Mouse (Mus musculus) hindbrain, postnatal 0 days (tissue): ENCODE measurements around the gene Gipc2. TPM values are rescaled to one million over a fixed set of nuclear protein-coding genes. Genes with fewer than 3 reads are reported as not detected.
"Not testable (repeated sequence)": the region's sequence is repeated elsewhere in the genome, so short reads cannot be mapped to it uniquely, and the experiment has no call there.

Experiments used
- ATAC-seq: fragments of 200-750 bp; cut with Nextera tagmentation; 2 replicates; pipeline ENCODE4 v1.8.0; 2017; ENCODE audit warnings: mild to moderate bottlenecking, moderate TSS enrichment, moderate library complexity
- DNase-seq: peaks from one replicate; pipeline ENCODE4 v3.0.0-alpha.2; 2015; ENCODE audit warnings: low spot score
- H3K27ac ChIP-seq: fragments of 300-500 bp; sonication (generic); 2 replicates; pipeline ENCODE4 v1.5.1; 2014; ENCODE audit warnings: mild to moderate bottlenecking
- H3K27me3 ChIP-seq: fragments of 300-500 bp; sonication (generic); 2 replicates; pipeline ENCODE4 v1.6.1; 2014; ENCODE audit warnings: low read length, mixed read lengths; ENCODE audit not compliant: insufficient read depth
- H3K36me3 ChIP-seq: fragments of 300-500 bp; sonication (generic); 2 replicates; pipeline ENCODE4 v1.6.1; 2014; ENCODE audit warnings: low read length, mixed read lengths; ENCODE audit not compliant: insufficient read depth
- H3K4me1 ChIP-seq: fragments of 300-500 bp; sonication (generic); 2 replicates; pipeline ENCODE4 v1.6.1; 2014; ENCODE audit warnings: antibody characterized with exemption, low read length, mixed read lengths; ENCODE audit not compliant: insufficient read depth
- H3K4me2 ChIP-seq: fragments of 300-500 bp; sonication (generic); 2 replicates; pipeline ENCODE4 v1.6.1; 2014; ENCODE audit warnings: low read depth, mild to moderate bottlenecking, low read length, moderate library complexity, mixed read lengths
- H3K4me3 ChIP-seq: fragments of 300-500 bp; sonication (generic); 2 replicates; pipeline ENCODE4 v1.5.1; 2014; ENCODE audit warnings: low read length
- H3K9ac ChIP-seq: fragments of 300-500 bp; sonication (generic); replicated peaks from 2 replicates; pipeline ENCODE4 v1.6.1; 2014; ENCODE audit warnings: mild to moderate bottlenecking, low read length, moderate library complexity, mixed read lengths
- H3K9me3 ChIP-seq: fragments of 300-500 bp; sonication (generic); 2 replicates; pipeline ENCODE4 v1.6.1; 2016; ENCODE audit warnings: low read length, mixed read lengths
- CTCF ChIP-seq: IDR thresholded peaks from 2 replicates; pipeline ENCODE4 v1.5.1; 2016; ENCODE audit warnings: antibody characterized with exemption, control low read depth, low read depth
- WGBS: fragments of 180-500 bp; shearing (Covaris S2); extraction: QIAGEN DNeasy Blood & Tissue Kit; methylation state at CpG from one replicate; pipeline ENCODE4 v1.1.7; 2014; 5-methylcytosine and 5-hydroxymethylcytosine counted together
- polyA plus RNA-seq: library from polyadenylated mRNA; unstranded; fragments of >200 nt; fragmentation: Nextera tagmentation; extraction: Ambion mirVana; gene quantifications from 2 replicates; pipeline ENCODE4 v1.2.1, GENCODE M21; 2015
- total RNA-seq: library from RNA; depleted of rRNA; stranded (reverse); fragments of >200 nt; gene quantifications from 2 replicates; pipeline ENCODE4 v1.2.3, GENCODE M21; 2014

Gipc2 gene
- total and polyA plus RNA-seq, 2 experiments from 2014 or later: 6.7 to 15.6 TPM

GRCm38 (mm10) chr3:152149863-152150262 is 16.2 kb downstream of the Gipc2 start:
- WGBS: 80% methylated on average over 3 of the region's 3 CpGs
- Histone ChIP-seq H3K27me3 (no peaks in the 10 kb centered on the region), H3K27ac (no peak overlapping the region), H3K4me1 (no peaks in the 10 kb centered on the region), H3K36me3 (no peaks in the 10 kb centered on the region), H3K4me3 (no peak overlapping the region), H3K9me3 (no peaks in the 10 kb centered on the region), H3K9ac (no peak overlapping the region), H3K4me2 (no peak overlapping the region)
- no peak for ATAC-seq
- TF ChIP-seq CTCF: no peak
- DNase-seq: no peak

- no peak overlapping the region for H3K9ac ChIP-seq
- no peak for ATAC-seq
- 80% methylated on average over 7 of the region's 7 CpGs for WGBS
Measured at GRCm38 (mm10) chr3:152149449-152149848, 16.6 kb downstream of the Gipc2 start.

DNA sequence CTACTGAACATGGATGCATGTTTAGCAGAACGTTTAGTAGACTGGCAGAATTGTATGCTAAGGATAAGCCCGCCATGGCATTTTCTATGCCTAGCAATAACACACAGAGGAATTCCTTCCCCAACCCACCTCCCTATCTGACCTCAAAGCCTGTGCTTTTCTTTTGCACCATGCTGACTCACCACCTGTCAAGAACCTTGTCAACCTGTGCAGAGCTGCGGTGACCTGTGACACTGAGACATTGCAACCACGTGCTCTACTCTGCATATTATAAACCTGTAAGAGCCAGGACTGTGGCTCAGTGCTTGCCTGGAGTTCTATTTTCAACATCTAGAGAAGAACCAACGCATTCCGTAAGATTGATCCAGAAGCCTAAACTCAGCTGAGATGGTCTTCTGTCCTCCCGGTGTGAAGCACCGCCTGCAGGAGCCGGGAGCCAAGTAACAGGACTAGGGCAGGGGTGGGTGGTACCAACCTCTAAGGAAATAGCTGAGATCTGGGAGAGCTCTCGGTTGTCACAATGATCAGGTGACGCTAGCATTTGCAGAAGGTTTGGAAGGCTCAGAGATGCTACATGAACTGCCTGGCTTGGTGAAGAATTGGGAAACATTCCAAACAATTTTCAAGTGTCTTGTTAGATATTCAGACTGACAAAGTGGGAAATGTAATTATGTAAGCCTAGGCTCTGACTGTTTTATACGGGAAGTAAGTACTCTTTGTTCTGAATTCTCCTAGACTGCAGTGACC is 18.8 kb downstream of the Gipc2 start:
- Histone ChIP-seq H3K27me3 (no peaks in the 10 kb centered on the region), H3K4me1 (no peaks in the 10 kb centered on the region), H3K9ac (no peak overlapping the region), H3K9me3 (no peaks in the 10 kb centered on the region), H3K4me3 (no peak overlapping the region), H3K27ac (no peak overlapping the region), H3K36me3 (no peaks in the 10 kb centered on the region), H3K4me2 (no peak overlapping the region)
- DNase-seq: no peak
- 71% methylated on average over 12 of the region's 12 CpGs for WGBS
- no peak for TF ChIP-seq CTCF
- ATAC-seq: no peak

More at GRCm38 (mm10) chr3:152149449-152149848, 16.6 kb downstream of the Gipc2 start:
- DNase-seq: no peak
- Histone ChIP-seq H3K9me3 (no peaks in the 10 kb centered on the region), H3K36me3 (no peaks in the 10 kb centered on the region), H3K27me3 (no peaks in the 10 kb centered on the region), H3K4me2 (no peak overlapping the region), H3K27ac (no peak overlapping the region), H3K4me3 (no peak overlapping the region), H3K4me1 (no peaks in the 10 kb centered on the region)
- no peak for TF ChIP-seq CTCF

DNA sequence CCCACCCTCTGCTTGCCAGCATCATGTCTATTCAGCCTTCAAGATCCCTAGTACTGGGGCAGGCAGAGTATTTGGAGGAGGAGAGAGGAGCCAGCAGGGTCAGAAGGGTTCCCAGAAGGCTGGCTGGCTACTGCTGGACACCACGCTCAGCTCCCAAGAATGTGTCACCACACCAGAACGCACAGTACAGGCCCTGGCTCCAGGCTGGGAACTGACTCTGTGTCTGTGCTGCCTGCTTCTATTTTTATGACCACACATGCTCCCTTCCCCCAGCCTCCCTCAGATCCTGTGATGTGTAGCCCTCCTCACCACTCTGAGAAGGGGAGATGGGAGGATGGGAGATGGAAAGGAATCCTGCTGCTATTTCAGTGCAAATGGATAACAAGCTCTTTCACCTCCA is 20.8 kb downstream of the Gipc2 start:
- H3K4me3 ChIP-seq: no peak overlapping the region
- no peaks in the 10 kb centered on the region for H3K9me3 ChIP-seq
- H3K36me3 ChIP-seq: no peaks in the 10 kb centered on the region
- ATAC-seq (peak; percentile 92), DNase-seq (peak; percentile 52)
- H3K4me2 ChIP-seq: no peak overlapping the region
- 44% methylated on average over 2 of the region's 2 CpGs for WGBS
- no peak overlapping the region for H3K9ac ChIP-seq
- no peak for TF ChIP-seq CTCF
- H3K27ac ChIP-seq: no peak overlapping the region
- H3K27me3 ChIP-seq: no peaks in the 10 kb centered on the region
- no peaks in the 10 kb centered on the region for H3K4me1 ChIP-seq

DNA sequence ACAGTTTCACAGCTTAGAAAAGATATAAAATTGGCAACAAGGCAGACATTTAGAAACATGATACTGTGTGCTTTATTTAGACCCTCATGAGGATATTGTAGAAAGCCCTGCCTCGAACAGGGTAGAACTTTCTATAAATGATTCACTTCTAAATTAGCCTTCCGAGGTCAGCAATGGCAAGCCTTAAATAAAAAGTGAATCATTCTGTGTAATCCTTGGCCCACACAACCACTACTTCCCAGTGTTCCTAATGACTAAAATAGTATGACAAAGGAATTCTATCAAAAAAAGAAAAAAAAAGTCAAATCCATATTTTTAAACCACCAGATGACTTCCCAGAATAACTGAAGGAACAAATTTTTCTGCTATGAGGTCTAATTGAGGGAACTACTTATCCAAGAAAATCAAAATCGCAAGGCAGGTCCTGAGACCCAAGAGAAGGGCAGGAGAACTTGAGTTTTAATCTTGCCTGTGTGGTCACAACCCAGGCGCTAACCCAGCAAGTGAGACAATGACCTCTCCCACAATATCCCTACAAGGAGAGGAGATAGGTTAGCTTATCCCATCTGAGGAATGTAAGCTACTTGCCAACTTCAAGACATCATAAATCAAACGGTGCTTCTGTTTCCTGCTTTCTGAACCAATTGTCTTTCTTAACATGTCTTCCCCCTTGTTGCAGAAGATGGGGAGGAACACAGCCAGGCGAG is 22.9 kb downstream of the Gipc2 start:
- ATAC-seq: no peak
- no peak for TF ChIP-seq CTCF
- no peaks in the 10 kb centered on the region for H3K27me3 ChIP-seq
- no peak overlapping the region for H3K4me3 ChIP-seq
- no peaks in the 10 kb centered on the region for H3K9me3 ChIP-seq
- WGBS: 77% methylated on average over 6 of the region's 6 CpGs
- H3K4me2 ChIP-seq: no peak overlapping the region
- H3K36me3 ChIP-seq: no peaks in the 10 kb centered on the region
- DNase-seq: no peak
- H3K4me1 ChIP-seq: no peaks in the 10 kb centered on the region
- H3K9ac ChIP-seq: no peak overlapping the region
- H3K27ac ChIP-seq: no peak overlapping the region

DNA sequence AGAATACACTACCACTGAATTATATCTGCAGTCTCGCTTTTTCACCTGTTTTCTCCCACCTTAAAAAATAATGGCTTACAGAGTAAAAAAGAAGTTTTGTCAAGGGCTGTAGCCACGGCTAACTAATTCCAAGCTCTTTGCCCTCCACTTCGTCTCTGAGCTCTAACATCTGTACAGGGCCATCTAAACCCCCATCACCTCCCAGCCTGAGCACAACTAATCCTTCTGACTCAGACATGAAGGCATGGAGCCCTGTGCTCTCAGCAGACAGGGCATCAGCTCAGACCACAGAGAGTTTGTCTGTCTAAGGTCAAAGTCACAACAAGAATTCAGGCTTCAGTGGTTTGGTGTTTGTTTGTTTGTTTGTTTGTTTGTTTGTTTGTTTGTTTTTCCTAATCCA is 23.9 kb downstream of the Gipc2 start:
- Histone ChIP-seq H3K36me3 (no peaks in the 10 kb centered on the region), H3K9me3 (no peaks in the 10 kb centered on the region), H3K4me1 (no peaks in the 10 kb centered on the region), H3K27me3 (no peaks in the 10 kb centered on the region), H3K4me3 (no peak overlapping the region), H3K4me2 (no peak overlapping the region), H3K9ac (no peak overlapping the region), H3K27ac (no peak overlapping the region)
- DNase-seq (no peak), ATAC-seq (no peak)
- WGBS: 80% methylated on average over 3 of the region's 3 CpGs
- no peak for TF ChIP-seq CTCF

DNA sequence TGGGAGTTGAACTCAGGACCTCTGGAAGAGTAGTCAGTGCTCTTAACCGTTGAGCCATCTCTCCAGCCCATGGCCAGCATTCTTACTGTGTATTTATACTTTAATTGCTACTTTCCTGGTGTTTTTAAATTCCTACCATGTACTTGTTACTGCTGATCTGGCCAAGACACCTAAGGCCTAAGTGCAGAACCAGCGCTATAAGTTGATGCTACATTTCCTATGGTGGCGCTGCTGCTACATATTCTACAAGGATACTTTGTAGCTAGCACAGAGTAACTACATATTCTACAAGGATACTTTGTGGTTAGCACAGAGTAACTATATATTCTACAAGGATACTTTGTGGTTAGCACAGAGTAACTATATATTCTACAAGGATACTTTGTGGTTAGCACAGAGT is 26.7 kb downstream of the Gipc2 start:
- not testable (repeated sequence) for H3K9me3 ChIP-seq, H3K9ac ChIP-seq, H3K36me3 ChIP-seq, H3K4me2 ChIP-seq, H3K4me1 ChIP-seq, H3K27ac ChIP-seq, ATAC-seq, DNase-seq, H3K4me3 ChIP-seq, H3K27me3 ChIP-seq
- 90% methylated on average over 3 of the region's 3 CpGs for WGBS

GRCm38 (mm10) chr3:152136106-152136505 is 29.9 kb downstream of the Gipc2 start:
- not testable (repeated sequence) for H3K9ac ChIP-seq, H3K27me3 ChIP-seq, H3K9me3 ChIP-seq, H3K27ac ChIP-seq, H3K4me2 ChIP-seq, H3K36me3 ChIP-seq, ATAC-seq, H3K4me3 ChIP-seq, DNase-seq, H3K4me1 ChIP-seq
- WGBS: 89% methylated on average over 16 of the region's 16 CpGs
